Mouse (Mus musculus): ENCODE results near the gene Surf1. TPM values are rescaled to one million over a fixed set of nuclear protein-coding genes. Genes with fewer than 3 reads are reported as not detected.

Surf1 gene
- polyA plus RNA-seq, 1 experiment from 2014 or later: 60.4 TPM

DNA sequence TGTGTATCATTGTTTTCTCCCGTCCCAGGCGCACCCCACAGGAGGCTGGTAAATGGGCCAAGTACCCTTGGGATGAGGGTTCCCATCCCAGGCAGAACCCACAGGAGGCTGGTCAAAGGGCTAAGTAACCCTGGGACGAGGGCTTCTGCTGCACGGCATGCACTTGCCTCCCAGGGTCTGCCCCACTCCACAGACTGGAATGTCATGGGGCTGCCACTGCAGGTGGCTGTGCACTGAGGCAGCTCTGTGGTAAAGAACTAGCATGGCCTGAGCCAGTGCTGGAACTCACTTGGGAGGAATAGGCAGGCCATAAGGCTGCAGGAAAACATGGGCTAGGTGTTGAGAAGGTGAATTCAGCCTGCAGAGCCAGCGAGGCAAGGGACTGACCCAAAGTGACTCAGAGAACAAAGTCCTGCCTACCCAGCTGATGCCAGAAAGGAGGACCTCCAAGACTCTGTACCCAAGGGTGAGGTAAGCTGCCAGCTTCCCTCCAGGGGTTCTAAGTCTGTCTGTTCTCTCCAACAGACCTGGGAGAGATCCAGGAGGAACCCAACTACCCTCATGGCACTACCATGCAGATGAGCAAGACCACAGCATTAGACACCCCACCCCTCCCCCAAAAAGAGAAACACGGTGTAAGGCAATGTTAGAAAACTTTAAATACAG is 4.0 kb upstream of the Surf1 start:
- H3K36me3 ChIP-seq: peaks cover 73% of the 10 kb centered on the region
- ATAC-seq (ENCODE audit: insufficient number of reproducible peaks, low FRiP score, low TSS enrichment, low read depth): no peak
- 87% methylated on average over 6 of the region's 6 CpGs for WGBS

DNA sequence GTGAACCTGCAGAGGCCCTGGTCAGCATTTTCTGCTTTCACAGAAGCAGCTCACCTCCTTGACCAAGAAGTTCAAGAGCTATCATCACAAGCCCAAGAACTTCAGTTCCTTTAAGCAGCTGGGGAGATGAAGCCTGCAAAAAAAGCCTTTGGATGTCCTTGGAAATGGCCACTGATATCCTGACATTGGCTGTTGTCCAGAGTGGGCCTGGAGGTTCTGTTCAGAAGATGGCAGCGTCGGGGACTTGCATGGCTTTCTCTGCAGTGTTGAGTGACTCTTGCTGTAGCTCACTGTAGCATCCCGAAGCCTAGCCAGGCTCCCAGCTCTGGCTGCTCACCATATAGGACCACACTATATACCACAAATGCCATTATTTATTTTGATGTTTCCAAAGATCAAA is 3.4 kb upstream of the Surf1 start:
- Histone ChIP-seq H3K9me3 (replicated peaks) (no peaks in the 10 kb centered on the region), H3K4me1 (peaks cover 28% of the 10 kb centered on the region), H3K36me3 (peaks cover 66% of the 10 kb centered on the region), H3K9ac (no peak overlapping the region), H3K27ac (replicated peaks) (no peak overlapping the region), H3K27me3 (no peaks in the 10 kb centered on the region), H3K4me2 (replicated peaks) (no peak overlapping the region), H3K4me3 (replicated peaks) (no peak overlapping the region)
- no peak for ATAC-seq (ENCODE audit: insufficient number of reproducible peaks, low FRiP score, low TSS enrichment, low read depth)
- WGBS: 89% methylated on average over 3 of the region's 3 CpGs

More for the DNA sequence above, 4.0 kb upstream of the Surf1 start:
- Histone ChIP-seq H3K4me1 (peaks cover 21% of the 10 kb centered on the region), H3K9ac (no peak overlapping the region), H3K27ac (replicated peaks) (no peak overlapping the region), H3K4me2 (replicated peaks) (no peak overlapping the region), H3K27me3 (no peaks in the 10 kb centered on the region), H3K9me3 (replicated peaks) (no peaks in the 10 kb centered on the region), H3K4me3 (replicated peaks) (no peak overlapping the region)

DNA sequence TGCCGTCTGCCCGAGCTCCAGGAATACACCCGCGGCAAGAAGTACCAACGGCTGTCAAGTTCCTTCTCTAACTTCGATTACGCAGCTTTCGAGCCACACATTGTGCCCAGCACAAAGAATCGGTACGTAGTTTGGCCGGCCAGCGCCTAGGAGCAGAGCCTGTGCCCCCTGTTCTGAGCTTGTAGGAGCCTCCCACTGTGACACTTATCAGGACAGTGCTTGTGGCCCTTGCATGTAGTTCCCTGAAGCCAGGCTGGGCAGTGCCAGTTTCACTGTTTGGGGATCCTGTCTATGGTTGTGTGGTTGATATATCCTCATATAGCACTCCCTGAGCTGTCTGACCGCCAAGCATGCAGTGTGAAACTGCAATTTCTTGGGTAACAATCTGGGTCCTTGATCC is 408 bp upstream of the Surf1 start:
- peak overlapping the region; percentile 74 for H3K9ac ChIP-seq
- no peaks in the 10 kb centered on the region for H3K27me3 ChIP-seq
- H3K36me3 ChIP-seq: peaks cover 62% of the 10 kb centered on the region
- peak overlapping the region; percentile 73 for H3K27ac ChIP-seq (replicated peaks)
- H3K4me3 ChIP-seq (replicated peaks): peak overlapping the region; percentile 75
- H3K4me1 ChIP-seq: peaks cover 49% of the 10 kb centered on the region
- H3K9me3 ChIP-seq (replicated peaks): no peaks in the 10 kb centered on the region
- 2% methylated on average over 13 of the region's 13 CpGs for WGBS
- ATAC-seq (ENCODE audit: insufficient number of reproducible peaks, low FRiP score, low TSS enrichment, low read depth): no peak
- H3K4me2 ChIP-seq (replicated peaks): peak overlapping the region; percentile 96

DNA sequence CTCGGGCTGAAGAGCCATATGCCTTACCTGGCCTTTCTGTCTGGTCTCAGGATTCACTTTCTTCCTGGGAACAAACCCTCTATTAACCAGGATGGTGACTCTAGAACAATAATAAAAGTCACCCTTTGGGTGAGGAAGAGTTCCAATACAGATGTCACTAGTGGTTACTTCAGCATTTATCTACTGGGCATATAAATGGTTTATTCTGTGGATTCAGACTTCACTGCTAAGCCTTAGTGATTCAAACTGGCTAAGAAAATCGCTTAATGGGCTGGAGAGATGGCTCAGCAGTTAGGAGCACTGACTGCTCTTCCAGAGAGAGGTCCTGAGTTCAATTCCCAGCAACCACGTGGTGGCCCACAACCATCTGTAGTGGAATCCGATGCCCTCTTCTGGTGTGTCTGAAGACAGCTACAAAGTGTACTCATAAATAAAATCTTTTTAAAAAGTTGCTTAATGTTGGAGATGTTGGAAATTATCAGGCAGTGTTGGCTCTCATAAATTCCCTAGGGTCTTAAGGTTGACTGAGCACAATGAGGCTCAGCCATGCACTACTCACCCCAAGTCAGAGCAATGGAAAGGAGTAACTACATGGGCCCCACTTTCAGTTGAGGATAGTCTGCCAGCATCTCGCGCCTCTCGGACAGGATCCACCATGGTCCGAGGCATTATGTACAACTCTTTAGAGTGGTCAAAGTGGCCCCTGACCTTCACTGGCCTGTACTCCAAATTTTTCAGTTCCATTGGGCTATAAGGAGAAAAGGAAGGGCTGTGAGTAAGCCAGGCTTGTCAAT is 2.0 kb downstream of the Surf1 start:
- H3K27ac ChIP-seq (replicated peaks): no peak overlapping the region
- H3K4me2 ChIP-seq (replicated peaks): 0 out of 2 replicates have a peak overlapping the region, but pooled peaks have one; percentile 96
- no peak for ATAC-seq (ENCODE audit: insufficient number of reproducible peaks, low FRiP score, low TSS enrichment, low read depth)
- no peaks in the 10 kb centered on the region for H3K9me3 ChIP-seq (replicated peaks)
- 0 out of 2 replicates have a peak overlapping the region, but pooled peaks have one; percentile 3 for H3K4me3 ChIP-seq (replicated peaks)
- WGBS: 65% methylated on average over 8 of the region's 8 CpGs
- no peak overlapping the region for H3K9ac ChIP-seq
- H3K27me3 ChIP-seq: no peaks in the 10 kb centered on the region
- peaks cover 38% of the 10 kb centered on the region for H3K36me3 ChIP-seq
- H3K4me1 ChIP-seq: peaks cover 53% of the 10 kb centered on the region

DNA sequence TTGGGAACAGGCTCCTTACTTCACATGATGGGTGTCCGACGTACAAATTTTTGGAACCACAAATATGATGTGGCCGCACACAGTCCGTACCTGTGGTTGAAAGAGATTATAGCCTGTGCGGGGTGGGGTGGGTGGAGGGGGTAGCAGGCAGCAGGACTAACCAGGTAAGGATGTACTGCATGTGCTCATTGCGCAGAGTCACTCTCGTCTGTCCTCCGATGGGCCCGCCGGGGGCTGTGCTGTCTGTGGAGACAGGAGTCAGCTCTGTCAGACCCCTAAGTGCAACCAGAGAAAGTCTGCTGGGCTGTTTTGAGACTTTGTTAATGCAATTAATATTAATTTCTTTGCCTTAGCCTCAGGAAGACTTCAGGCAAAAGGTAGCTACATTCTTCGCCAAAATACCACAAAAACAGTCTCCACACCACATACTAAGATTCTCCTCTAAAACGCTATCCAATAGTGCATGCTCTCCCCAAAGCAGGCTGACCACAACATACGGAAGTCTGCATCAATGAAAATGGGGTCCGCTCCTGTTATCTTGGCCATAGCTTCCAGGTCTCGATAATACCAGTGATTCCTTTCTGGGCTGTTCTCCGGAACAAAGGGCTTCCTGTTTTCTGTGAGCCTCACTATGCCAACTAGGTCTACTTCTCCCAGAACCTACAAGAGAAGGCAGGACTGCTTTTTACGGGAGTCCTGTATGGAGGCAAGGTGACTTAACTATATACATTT is 2.7 kb downstream of the Surf1 start:
- Histone ChIP-seq H3K9ac (no peak overlapping the region), H3K4me3 (replicated peaks) (0 out of 2 replicates have a peak overlapping the region, but pooled peaks have one; percentile 3), H3K27ac (replicated peaks) (no peak overlapping the region), H3K9me3 (replicated peaks) (no peaks in the 10 kb centered on the region), H3K36me3 (peaks cover 31% of the 10 kb centered on the region), H3K4me2 (replicated peaks) (no peak overlapping the region), H3K27me3 (no peaks in the 10 kb centered on the region), H3K4me1 (peaks cover 61% of the 10 kb centered on the region)
- no peak for ATAC-seq (ENCODE audit: insufficient number of reproducible peaks, low FRiP score, low TSS enrichment, low read depth)
- 81% methylated on average over 17 of the region's 17 CpGs for WGBS

DNA sequence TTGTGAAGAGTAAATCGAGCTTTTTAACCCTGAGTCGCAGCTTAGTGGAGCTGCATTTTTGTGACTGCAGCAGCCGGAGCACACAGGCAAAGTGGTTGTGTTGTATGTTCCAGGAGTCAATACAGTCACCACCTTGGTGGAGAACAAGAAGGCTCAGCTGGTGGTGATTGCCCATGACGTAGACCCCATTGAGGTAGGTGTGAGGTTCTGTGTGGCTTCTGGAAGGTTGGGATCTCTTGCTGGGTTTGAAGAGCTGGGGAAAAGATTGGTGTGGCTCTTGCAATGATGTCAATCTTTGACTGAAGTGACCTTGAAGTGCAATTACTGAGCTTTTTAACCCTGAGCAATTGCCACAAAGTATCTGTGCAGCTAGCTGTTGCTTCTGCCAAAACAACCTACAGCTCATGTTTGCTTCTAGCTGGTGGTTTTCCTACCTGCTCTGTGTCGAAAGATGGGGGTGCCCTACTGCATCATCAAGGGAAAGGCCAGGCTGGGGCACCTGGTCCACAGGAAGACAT is 4.0 kb downstream of the Surf1 start:
- peak overlapping the region; percentile 91 for H3K4me2 ChIP-seq (replicated peaks)
- ATAC-seq (ENCODE audit: insufficient number of reproducible peaks, low FRiP score, low TSS enrichment, low read depth): no peak
- peaks cover 34% of the 10 kb centered on the region for H3K36me3 ChIP-seq
- WGBS: 60% methylated on average over 5 of the region's 5 CpGs
- H3K27ac ChIP-seq (replicated peaks): no peak overlapping the region
- H3K4me1 ChIP-seq: peaks cover 65% of the 10 kb centered on the region
- H3K9ac ChIP-seq: peak overlapping the region; percentile 91
- peak overlapping the region; percentile 61 for H3K4me3 ChIP-seq (replicated peaks)
- no peaks in the 10 kb centered on the region for H3K9me3 ChIP-seq (replicated peaks)
- no peaks in the 10 kb centered on the region for H3K27me3 ChIP-seq

DNA sequence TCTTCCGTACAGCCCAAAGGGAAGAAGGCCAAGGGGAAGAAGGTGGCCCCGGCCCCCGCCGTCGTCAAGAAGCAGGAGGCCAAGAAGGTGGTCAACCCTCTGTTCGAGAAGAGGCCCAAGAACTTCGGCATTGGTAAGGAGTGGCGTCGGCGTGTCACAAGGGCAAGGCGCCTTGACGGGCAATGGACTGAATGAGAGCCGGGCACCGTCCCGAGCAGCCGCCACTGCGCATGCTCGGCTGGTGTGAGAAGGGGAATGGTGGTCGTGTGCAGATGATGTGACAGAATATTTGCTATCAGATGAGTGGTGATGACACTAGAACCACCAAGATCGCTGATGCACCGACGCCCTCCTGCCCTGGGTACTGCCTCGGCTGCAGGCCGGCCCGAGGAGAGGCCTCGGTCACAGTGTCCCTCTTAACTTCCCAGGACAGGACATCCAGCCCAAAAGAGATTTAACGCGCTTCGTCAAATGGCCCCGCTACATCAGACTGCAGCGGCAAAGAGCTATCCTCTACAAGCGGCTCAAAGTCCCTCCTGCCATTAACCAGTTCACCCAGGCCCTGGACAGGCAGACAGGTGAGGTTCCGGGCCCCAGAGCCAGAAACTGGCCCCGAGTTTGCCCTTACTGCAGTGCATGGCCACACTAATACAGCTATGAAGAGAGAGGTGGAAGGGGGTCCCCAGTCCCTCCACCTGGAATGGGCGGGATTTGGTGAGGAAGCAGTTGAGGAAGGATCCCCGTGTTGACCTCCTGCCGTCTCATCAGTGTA is 5.2 kb downstream of the Surf1 start:
- Histone ChIP-seq H3K4me3 (replicated peaks) (peak overlapping the region; percentile 61), H3K27me3 (no peaks in the 10 kb centered on the region), H3K4me1 (peaks cover 59% of the 10 kb centered on the region), H3K36me3 (peaks cover 45% of the 10 kb centered on the region), H3K4me2 (replicated peaks) (peak overlapping the region; percentile 91), H3K27ac (replicated peaks) (peak overlapping the region; percentile 93), H3K9ac (peak overlapping the region; percentile 91), H3K9me3 (replicated peaks) (no peaks in the 10 kb centered on the region)
- 1% methylated on average over 37 of the region's 37 CpGs for WGBS
- ATAC-seq (ENCODE audit: insufficient number of reproducible peaks, low FRiP score, low TSS enrichment, low read depth): 0 out of 2 replicates have a peak, but pooled peaks have one; percentile 30

DNA sequence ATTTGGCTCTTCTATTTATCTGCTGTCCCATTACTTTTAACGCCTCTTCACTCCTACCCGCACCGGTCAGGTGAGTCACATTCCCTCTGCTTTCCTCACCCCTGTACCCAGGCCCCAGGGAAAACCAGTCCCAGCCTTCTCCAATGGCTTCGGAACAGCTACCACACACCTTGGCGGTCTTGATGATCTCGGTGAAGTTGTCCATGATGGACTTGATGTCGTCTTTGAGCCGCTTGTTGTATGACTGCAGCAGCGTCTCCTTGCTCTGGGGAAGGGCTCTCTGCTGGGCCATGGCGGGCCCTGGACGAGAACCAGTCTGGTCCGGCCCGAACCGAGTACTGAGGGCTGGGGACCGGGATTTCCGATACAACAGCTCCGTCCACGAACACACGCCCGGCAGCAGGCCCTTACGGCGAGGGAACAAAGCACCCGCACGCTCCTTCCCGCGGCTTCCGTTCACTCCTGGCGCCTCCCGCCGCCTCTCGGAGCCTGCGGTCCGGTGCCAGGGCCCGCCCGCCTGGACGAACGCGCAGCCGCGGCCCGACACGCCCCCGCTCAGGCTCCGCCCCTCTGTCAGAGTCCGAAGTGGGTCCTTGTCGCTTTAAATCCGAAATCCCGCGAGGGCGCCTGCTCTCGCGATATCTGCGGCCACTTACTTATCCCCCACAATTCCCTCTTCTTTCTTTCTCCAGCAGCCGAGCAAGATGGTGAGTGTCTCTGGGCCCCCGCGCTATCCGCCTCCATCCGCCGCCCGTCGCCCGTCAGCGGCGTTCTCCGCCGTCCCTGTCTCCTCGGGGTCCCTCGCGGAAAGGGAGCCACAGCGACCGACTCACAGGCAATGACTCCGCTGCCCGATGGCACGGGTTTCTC is 6.0 kb downstream of the Surf1 start, which contains the start of the genes Med22 and Rpl7a:
Gene Med22 (minus strand): TSS at position 554 of the 870 bp plus-strand sequence.
Gene Rpl7a (plus strand): TSS at position 641 of the 870 bp plus-strand sequence.
- peak within 1 kb of the TSS; percentile 91 for H3K9ac ChIP-seq
- peaks cover 54% of the 10 kb centered on the region for H3K4me1 ChIP-seq
- peak within 1 kb of the TSS; percentile 93 for H3K27ac ChIP-seq (replicated peaks)
- no peaks in the 10 kb centered on the region for H3K9me3 ChIP-seq (replicated peaks)
- H3K27me3 ChIP-seq: no peaks in the 10 kb centered on the region
- peak within 1 kb of the TSS; percentile 91 for H3K4me2 ChIP-seq (replicated peaks)
- ATAC-seq (ENCODE audit: insufficient number of reproducible peaks, low FRiP score, low TSS enrichment, low read depth): peak; percentile 93
- H3K36me3 ChIP-seq: peaks cover 53% of the 10 kb centered on the region
- WGBS: under 1% methylated on average over 74 of the region's 74 CpGs
- H3K4me3 ChIP-seq (replicated peaks): peak within 1 kb of the TSS; percentile 61

DNA sequence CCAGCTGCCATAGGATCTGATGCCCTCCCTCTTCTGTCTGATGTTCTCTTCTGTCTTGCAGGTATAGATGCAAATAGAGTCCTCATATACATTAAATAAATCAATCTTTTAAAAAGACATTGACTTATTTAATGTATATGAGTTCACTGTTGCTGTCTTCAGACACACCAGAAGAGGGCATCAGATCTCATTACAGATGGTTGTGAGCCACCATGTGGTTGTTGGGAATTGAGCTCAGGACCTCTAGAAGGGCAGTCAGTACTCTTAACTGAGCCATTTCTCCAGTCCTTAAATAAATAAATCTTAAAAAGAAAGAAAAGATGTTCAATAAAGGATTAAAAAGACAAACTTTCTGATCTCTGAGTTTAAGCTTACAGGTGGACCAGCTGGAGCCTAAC is 6.9 kb downstream of the Surf1 start:
- Histone ChIP-seq H3K4me3 (replicated peaks) (peak overlapping the region; percentile 61), H3K9me3 (replicated peaks) (no peaks in the 10 kb centered on the region), H3K4me2 (replicated peaks) (peak overlapping the region; percentile 63), H3K4me1 (peaks cover 45% of the 10 kb centered on the region), H3K27ac (replicated peaks) (peak overlapping the region; percentile 87), H3K9ac (peak overlapping the region; percentile 61), H3K27me3 (no peaks in the 10 kb centered on the region), H3K36me3 (peaks cover 63% of the 10 kb centered on the region)
- no peak for ATAC-seq (ENCODE audit: insufficient number of reproducible peaks, low FRiP score, low TSS enrichment, low read depth)

Data from embryonic facial prominence, embryonic 15.5 days (tissue).